Mouse (Mus musculus): ENCODE data around the gene Taf1b.
"Not testable (repeated sequence)": the region's sequence is repeated elsewhere in the genome, so short reads cannot be mapped to it uniquely, and the experiment has no call there.

GRCm38 (mm10) chr12:24498841-24499485, 804 bp downstream of the Taf1b start:
- not testable (repeated sequence) for TF ChIP-seq MAZ (IDR thresholded peaks at IDR 0.05; ENCODE audit: low read depth, low read length); CTCF (IDR thresholded peaks at IDR 0.05 in 2 of 3, conservative IDR thresholded peaks at IDR 0.05 in 1 of 3; ENCODE audit: control insufficient read depth in 1 of 3, insufficient read depth in 1 of 3, low read depth in 2 of 3, low read length in 3 of 3, poor library complexity in 1 of 3, severe bottlenecking in 1 of 3); CHD2 (IDR thresholded peaks at IDR 0.05; ENCODE audit: low read length); HCFC1 (IDR thresholded peaks at IDR 0.05; ENCODE audit: low read depth, low read length)
